Mouse (Mus musculus): ENCODE measurements around the gene Rad9a. TPM values are rescaled to one million over a fixed set of nuclear protein-coding genes. Genes with fewer than 3 reads are reported as not detected.

The Rad9a gene
- polyA plus RNA-seq, 1 experiment from 2014 or later = 34.0 TPM

GRCm38 (mm10) chr19:4202149-4202548 lies 687 bp upstream of the Rad9a start:
- peak; percentile 7; the same call in 1 of the 2 replicates for ATAC-seq (ENCODE audit: low FRiP score, low read depth)
- Histone ChIP-seq H3K4me2 (replicated peaks) (peak overlapping the region; percentile 88), H3K4me3 (peak overlapping the region; percentile 63), H3K9ac (peak overlapping the region; percentile 60), H3K9me3 (no peaks in the 10 kb centered on the region), H3K27me3 (replicated peaks) (no peaks in the 10 kb centered on the region), H3K36me3 (peaks cover 10% of the 10 kb centered on the region; the same call in 1 of the 2 replicates), H3K4me1 (peaks cover 20% of the 10 kb centered on the region), H3K27ac (no peak overlapping the region)
- 33% methylated on average over 7 of the region's 7 CpGs for WGBS

- no peak overlapping the region for H3K4me3 ChIP-seq
- H3K27ac ChIP-seq = no peak overlapping the region
- no peak overlapping the region for H3K4me2 ChIP-seq (replicated peaks)
- peaks cover 50% of the 10 kb centered on the region for H3K36me3 ChIP-seq
- H3K9me3 ChIP-seq = no peaks in the 10 kb centered on the region
- H3K9ac ChIP-seq = no peak overlapping the region
- WGBS = 74% methylated on average over 3 of the region's 3 CpGs
- peaks cover 35% of the 10 kb centered on the region for H3K4me1 ChIP-seq
- ATAC-seq (ENCODE audit: low FRiP score, low read depth) = no peak
- H3K27me3 ChIP-seq (replicated peaks) = no peaks in the 10 kb centered on the region
These were observed 4.3 kb downstream of the Rad9a start for GRCm38 (mm10) chr19:4197180-4197579.

GRCm38 (mm10) chr19:4196548-4196947 lies 4.9 kb downstream of the Rad9a start:
- Histone ChIP-seq H3K4me3 (no peak overlapping the region), H3K4me2 (replicated peaks) (no peak overlapping the region), H3K9ac (no peak overlapping the region), H3K36me3 (peaks cover 50% of the 10 kb centered on the region), H3K27ac (no peak overlapping the region), H3K9me3 (no peaks in the 10 kb centered on the region), H3K27me3 (replicated peaks) (no peaks in the 10 kb centered on the region), H3K4me1 (peaks cover 31% of the 10 kb centered on the region)
- no peak for ATAC-seq (ENCODE audit: low FRiP score, low read depth)
- WGBS = 38% methylated on average over 5 of the region's 5 CpGs

DNA sequence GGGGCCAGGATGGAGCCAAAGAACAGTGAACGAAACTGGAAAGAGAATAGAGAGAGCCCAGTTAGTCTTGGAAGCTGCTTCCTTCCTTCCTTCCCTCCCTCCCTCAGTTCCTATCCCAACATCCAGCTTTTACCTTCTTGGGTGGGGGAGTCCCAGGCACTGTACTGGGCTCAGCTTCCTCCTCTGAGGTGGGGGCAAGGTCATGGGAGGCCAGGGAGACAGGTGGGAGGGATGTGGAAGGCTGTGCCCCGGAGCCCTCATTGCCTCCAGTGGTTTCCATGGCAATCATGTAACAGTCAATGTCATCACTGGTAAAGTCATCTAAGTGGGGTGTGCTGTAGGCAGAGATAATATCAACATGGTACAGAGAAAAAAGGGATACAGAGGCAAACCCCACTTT lies 5.4 kb downstream of the Rad9a start:
- WGBS = 67% methylated on average over 2 of the region's 2 CpGs
- H3K36me3 ChIP-seq = peaks cover 50% of the 10 kb centered on the region
- H3K4me1 ChIP-seq = peaks cover 33% of the 10 kb centered on the region
- H3K4me3 ChIP-seq = no peak overlapping the region
- H3K27ac ChIP-seq = no peak overlapping the region
- no peak overlapping the region for H3K9ac ChIP-seq
- no peaks in the 10 kb centered on the region for H3K9me3 ChIP-seq
- no peak for ATAC-seq (ENCODE audit: low FRiP score, low read depth)
- no peak overlapping the region for H3K4me2 ChIP-seq (replicated peaks)
- no peaks in the 10 kb centered on the region for H3K27me3 ChIP-seq (replicated peaks)

DNA sequence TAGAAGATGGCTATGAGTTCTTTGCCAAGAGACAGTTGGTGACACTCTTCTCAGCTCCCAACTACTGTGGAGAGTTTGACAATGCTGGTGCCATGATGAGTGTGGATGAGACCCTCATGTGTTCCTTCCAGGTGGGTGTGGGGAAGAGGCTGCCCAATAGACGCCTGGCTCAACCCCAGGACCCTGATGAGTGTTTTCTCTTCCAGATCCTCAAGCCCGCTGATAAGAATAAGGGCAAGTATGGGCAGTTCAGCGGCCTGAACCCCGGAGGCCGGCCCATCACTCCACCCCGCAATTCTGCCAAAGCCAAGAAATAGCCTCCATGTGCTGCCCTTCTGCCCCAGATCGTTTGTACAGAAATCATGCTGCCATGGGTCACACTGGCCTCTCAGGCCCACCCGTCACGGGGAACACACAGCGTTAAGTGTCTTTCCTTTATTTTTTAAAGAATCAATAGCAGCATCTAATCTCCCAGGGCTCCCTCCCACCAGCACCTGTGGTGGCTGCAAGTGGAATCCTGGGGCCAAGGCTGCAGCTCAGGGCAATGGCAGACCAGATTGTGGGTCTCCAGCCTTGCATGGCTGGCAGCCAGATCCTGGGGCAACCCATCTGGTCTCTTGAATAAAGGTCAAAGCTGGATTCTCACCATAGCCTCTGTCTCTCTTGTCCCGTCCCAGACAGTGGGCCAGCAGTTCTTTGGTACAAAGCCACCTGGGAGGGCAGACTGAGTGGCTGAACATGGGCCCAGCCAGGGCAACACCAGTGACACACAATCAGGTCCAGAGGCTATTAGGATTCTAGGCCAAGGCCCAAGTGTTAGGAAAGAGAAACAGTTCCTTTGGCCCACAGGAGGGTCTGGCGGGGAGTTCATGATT lies 6.4 kb downstream of the Rad9a start:
- Histone ChIP-seq H3K4me3 (no peak overlapping the region), H3K27me3 (replicated peaks) (no peaks in the 10 kb centered on the region), H3K9ac (no peak overlapping the region), H3K36me3 (peaks cover 50% of the 10 kb centered on the region), H3K4me2 (replicated peaks) (no peak overlapping the region), H3K27ac (no peak overlapping the region), H3K9me3 (no peaks in the 10 kb centered on the region), H3K4me1 (peaks cover 22% of the 10 kb centered on the region)
- 78% methylated on average over 12 of the region's 12 CpGs for WGBS
- ATAC-seq (ENCODE audit: low FRiP score, low read depth) = no peak

- Histone ChIP-seq H3K36me3 (peaks cover 48% of the 10 kb centered on the region), H3K4me2 (replicated peaks) (peak overlapping the region; percentile 95; the same call in 1 of the 2 replicates), H3K9ac (no peak overlapping the region), H3K9me3 (no peaks in the 10 kb centered on the region), H3K27me3 (replicated peaks) (no peaks in the 10 kb centered on the region; the same call in 1 of the 2 replicates), H3K4me1 (peaks cover 22% of the 10 kb centered on the region), H3K4me3 (no peak overlapping the region), H3K27ac (no peak overlapping the region)
- WGBS = 91% methylated on average over 8 of the region's 8 CpGs
- ATAC-seq (ENCODE audit: low FRiP score, low read depth) = no peak
These were observed 7.3 kb downstream of the Rad9a start for GRCm38 (mm10) chr19:4194021-4194724.

- Histone ChIP-seq H3K4me1 (peaks cover 22% of the 10 kb centered on the region), H3K27ac (no peak overlapping the region), H3K36me3 (peaks cover 48% of the 10 kb centered on the region), H3K9me3 (no peaks in the 10 kb centered on the region), H3K9ac (peak overlapping the region; percentile 98), H3K4me2 (replicated peaks) (peak overlapping the region; percentile 95), H3K27me3 (replicated peaks) (no peaks in the 10 kb centered on the region; the same call in 1 of the 2 replicates), H3K4me3 (peak overlapping the region; percentile 96)
- ATAC-seq (ENCODE audit: low FRiP score, low read depth) = no peak
- WGBS = 68% methylated on average over 6 of the region's 6 CpGs
These were observed 8.3 kb downstream of the Rad9a start for GRCm38 (mm10) chr19:4193129-4193528.

DNA sequence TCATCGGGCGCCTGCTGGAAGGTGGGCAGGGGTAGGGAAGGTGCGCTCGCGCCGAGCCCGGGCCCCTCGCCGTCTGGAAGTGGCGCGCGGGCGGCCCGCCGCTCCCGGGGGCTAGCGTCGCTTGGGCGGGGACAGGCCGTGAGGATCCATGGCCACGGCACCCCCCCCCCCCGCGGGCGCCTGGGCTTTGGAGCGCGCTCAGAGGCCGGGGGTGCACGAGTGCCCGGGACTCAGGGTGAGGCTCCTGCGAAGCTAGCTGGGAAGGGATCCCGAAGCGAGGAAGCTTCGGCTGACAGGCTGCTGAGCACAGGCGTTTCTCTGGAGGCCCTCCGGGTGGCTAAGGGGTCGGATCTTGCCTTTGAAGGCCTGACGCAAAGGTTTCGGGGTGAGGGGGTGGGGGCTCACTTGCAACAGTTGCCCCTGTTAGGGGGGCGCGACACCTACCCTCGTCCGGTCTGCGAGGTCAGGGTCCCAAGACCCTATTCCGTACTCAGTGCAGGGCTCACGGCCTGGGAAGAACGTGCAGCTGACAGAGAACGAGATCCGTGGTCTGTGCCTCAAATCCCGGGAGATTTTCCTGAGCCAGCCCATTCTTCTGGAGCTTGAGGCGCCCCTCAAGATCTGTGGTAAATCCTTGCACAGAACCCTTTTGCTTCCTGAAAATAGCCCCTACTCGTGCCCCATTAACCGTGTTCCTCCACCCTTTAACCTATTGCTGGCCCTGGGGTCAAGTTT lies 9.0 kb downstream of the Rad9a start:
- Histone ChIP-seq H3K27ac (peak overlapping the region; percentile 73), H3K4me1 (peaks cover 22% of the 10 kb centered on the region), H3K27me3 (replicated peaks) (no peaks in the 10 kb centered on the region; the same call in 1 of the 2 replicates), H3K36me3 (peaks cover 43% of the 10 kb centered on the region), H3K4me3 (peak overlapping the region; percentile 96), H3K9ac (peak overlapping the region; percentile 98), H3K9me3 (no peaks in the 10 kb centered on the region), H3K4me2 (replicated peaks) (peak overlapping the region; percentile 95)
- under 1% methylated on average over 51 of the region's 52 CpGs for WGBS
- peak; percentile 73 for ATAC-seq (ENCODE audit: low FRiP score, low read depth)

GRCm38 (mm10) chr19:4191528-4192250 lies 9.8 kb downstream of the Rad9a start, which contains the start of gene Ppp1ca:
Gene Ppp1ca, plus strand, starts transcription at chr19:4192065.
- no peaks in the 10 kb centered on the region for H3K9me3 ChIP-seq
- 7% methylated on average over 47 of the region's 47 CpGs for WGBS
- H3K4me1 ChIP-seq = peaks cover 20% of the 10 kb centered on the region
- H3K4me3 ChIP-seq = peak within 1 kb of the TSS; percentile 96
- ATAC-seq (ENCODE audit: low FRiP score, low read depth) = peak; percentile 94
- peak within 1 kb of the TSS; percentile 73 for H3K27ac ChIP-seq
- peaks cover 36% of the 10 kb centered on the region for H3K36me3 ChIP-seq
- peak within 1 kb of the TSS; percentile 98 for H3K9ac ChIP-seq
- no peaks in the 10 kb centered on the region; the same call in 1 of the 2 replicates for H3K27me3 ChIP-seq (replicated peaks)
- peak within 1 kb of the TSS; percentile 95 for H3K4me2 ChIP-seq (replicated peaks)

- 67% methylated on average over 4 of the region's 4 CpGs for WGBS
- Histone ChIP-seq H3K9me3 (no peaks in the 10 kb centered on the region), H3K27ac (peak within 1 kb of the TSS; percentile 73), H3K4me1 (peaks cover 15% of the 10 kb centered on the region), H3K4me3 (peak within 1 kb of the TSS; percentile 96), H3K4me2 (replicated peaks) (peak within 1 kb of the TSS; percentile 95), H3K9ac (peak within 1 kb of the TSS; percentile 98), H3K27me3 (replicated peaks) (no peaks in the 10 kb centered on the region; the same call in 1 of the 2 replicates), H3K36me3 (peaks cover 28% of the 10 kb centered on the region)
- ATAC-seq (ENCODE audit: low FRiP score, low read depth) = no peak
These were observed 10.6 kb downstream of the Rad9a start, which contains the start of gene Tbc1d10c for GRCm38 (mm10) chr19:4190831-4191334. Gene Tbc1d10c, minus strand, starts transcription at chr19:4191284.

GRCm38 (mm10) chr19:4189051-4189620 lies 12.3 kb downstream of the Rad9a start:
- H3K4me3 ChIP-seq = no peak overlapping the region
- 80% methylated on average over 12 of the region's 12 CpGs for WGBS
- no peaks in the 10 kb centered on the region for H3K9me3 ChIP-seq
- H3K4me2 ChIP-seq (replicated peaks) = no peak overlapping the region
- peaks cover 19% of the 10 kb centered on the region for H3K4me1 ChIP-seq
- no peak overlapping the region for H3K27ac ChIP-seq
- H3K27me3 ChIP-seq (replicated peaks) = no peaks in the 10 kb centered on the region; the same call in 1 of the 2 replicates
- H3K36me3 ChIP-seq = peaks cover 11% of the 10 kb centered on the region
- H3K9ac ChIP-seq = no peak overlapping the region
- ATAC-seq (ENCODE audit: low FRiP score, low read depth) = no peak
